Mouse (Mus musculus) ES-Bruce4 (cell line): ENCODE results near the gene Rgl3.

Experiments
- CTCF ChIP-seq: IDR thresholded peaks from one replicate; pipeline ENCODE4 v1.8.1; 2011; ENCODE audit warnings: low read depth, low read length
- EP300 ChIP-seq: IDR thresholded peaks from 2 replicates; pipeline ENCODE4 v1.6.1; 2011; ENCODE audit warnings: low read depth, low read length; ENCODE audit not compliant: insufficient read depth
- POLR2A ChIP-seq: IDR thresholded peaks from one replicate; pipeline ENCODE4 v1.8.1; 2011; ENCODE audit warnings: low read length; ENCODE audit not compliant: insufficient read depth

GRCm38 (mm10) chr9:22001633-22002032 lies 12.4 kb upstream of the Rgl3 start:
- TF ChIP-seq CTCF = no peak
- no peak for TF ChIP-seq POLR2A
- TF ChIP-seq EP300 = no peak
